Mouse (Mus musculus) Muller cell, postnatal 12 days (primary cell): ENCODE data around the gene Tfcp2.

Experiments used
- DNase-seq: peaks from one replicate; pipeline ENCODE4 v3.0.0-alpha.2; 2015; ENCODE audit errors: inconsistent ontology term

Gene Tfcp2

DNA sequence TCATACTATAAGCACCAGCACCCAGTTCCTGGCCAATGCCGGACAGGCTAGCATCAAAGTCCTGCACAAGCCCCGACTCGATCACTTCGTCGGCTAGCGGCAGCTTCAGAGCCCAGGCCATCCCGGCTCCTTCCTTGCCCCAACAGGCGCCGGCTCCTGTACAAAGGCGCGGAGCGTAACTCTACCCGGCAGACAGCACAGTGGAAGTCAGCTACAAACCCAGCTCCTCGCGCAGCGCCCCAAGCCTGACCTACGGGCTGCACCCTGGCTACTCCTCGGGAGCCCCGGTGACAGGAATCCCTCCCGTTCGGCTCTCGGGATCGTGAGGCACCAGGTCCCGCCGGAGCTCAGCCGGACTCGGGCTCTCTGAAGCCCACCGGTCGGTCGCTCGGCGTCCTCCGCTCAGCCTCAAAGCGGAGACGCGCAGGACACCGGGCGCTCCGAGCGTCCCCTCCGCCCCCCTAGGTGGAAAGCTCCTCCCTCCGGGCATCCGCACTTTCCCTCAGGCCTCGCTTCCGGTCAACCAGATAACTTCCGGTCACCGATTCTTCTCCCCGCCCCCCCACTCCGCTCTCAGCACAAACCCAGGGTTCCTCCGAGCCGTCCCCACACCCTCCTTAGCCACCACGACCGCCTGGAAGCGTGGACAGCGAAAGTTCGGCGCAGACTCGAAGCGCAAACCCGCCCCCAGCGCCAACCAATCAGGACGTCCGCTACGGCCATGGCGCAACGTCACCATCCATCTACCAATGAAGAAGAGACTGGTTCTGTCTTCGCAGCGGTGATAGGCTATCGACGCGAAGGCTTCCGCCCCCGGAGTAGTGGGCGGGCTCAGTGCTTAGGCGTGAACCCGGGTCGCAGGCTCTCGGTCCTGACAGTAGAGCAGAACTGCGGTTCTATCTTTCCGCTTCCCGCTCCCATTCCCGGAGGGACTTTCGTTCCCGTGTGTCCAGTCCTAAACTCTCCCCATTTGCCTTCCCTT, at the start of gene Tfcp2:
Tfcp2 (minus strand) TSS at position 683 of the 982 bp plus-strand sequence.
- DNase-seq, result peak; percentile 99

GRCm38 (mm10) chr15:100600696-100601272, 49.0 kb upstream of the Tfcp2 start:
- DNase-seq, result no peak

- peak; percentile 87 for DNase-seq
These were observed 48.4 kb upstream of the Tfcp2 start for GRCm38 (mm10) chr15:100600047-100600695.

DNA sequence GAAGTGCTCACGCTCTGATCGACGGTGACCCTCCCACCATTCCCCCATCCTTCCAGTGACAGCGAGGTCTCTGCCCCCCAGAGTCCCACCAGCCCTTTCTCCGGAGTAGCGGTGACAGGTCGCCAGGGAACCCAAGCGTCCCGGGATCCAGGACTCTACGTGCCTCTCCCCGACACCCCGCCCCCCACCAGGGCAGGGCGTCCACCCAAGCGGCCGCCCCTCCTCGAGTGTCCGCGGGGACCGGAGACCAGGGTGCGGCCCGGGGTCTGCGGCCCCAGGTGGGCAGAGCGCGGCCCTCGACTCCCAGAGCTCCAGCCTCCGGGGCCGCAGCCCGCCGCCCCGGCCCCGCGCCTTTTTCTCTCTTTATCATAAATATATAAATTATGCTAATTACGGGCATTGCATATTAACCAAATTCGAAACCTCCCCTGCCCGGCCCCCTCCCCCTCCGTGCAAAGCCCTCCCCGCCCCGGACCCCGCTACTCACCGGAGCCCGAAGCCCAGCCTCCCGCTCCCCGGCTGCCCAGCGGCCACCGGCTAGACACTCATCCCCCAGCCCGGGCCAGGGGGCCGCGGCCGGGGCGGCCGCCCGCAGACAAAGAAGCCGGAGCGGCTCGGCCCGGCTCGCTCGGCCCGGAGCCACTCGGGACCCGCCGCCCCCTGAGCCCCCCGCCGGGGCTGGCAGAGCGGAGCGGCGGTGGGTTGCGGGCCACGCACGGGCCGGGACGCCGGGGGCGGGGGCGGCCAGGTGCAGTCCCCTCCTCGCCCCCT, 47.7 kb upstream of the Tfcp2 start, which contains the start of gene Pou6f1:
Pou6f1 (minus strand) TSS at position 709 of the 771 bp plus-strand sequence.
- peak; percentile 51 for DNase-seq

GRCm38 (mm10) chr15:100598883-100599275, 47.1 kb upstream of the Tfcp2 start:
- peak; percentile 52 for DNase-seq

GRCm38 (mm10) chr15:100598287-100598882, 46.6 kb upstream of the Tfcp2 start:
- no peak for DNase-seq

DNA sequence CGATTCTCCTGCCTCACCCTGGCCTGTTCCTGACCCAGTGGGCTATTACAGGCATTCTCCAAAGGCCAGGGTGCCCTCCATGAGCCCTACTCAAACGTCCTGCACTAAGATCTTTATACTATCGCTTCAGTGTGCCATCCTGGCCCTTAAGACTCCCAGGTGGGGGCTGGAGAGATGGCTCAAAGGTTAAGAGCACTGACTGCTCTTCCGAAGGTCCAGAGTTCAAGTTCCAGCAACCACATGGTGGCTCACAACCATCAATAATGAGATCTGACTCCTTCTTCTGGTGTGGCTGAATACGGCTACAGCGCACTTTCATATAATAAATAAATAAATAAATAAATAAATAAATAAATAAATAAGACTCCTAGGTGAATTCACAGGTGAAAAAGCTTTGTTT, 41.0 kb upstream of the Tfcp2 start:
- no peak for DNase-seq

- no peak for DNase-seq
These were observed 38.6 kb upstream of the Tfcp2 start for GRCm38 (mm10) chr15:100590436-100590835.

GRCm38 (mm10) chr15:100588297-100588696, 36.5 kb upstream of the Tfcp2 start:
- DNase-seq, result no peak

DNA sequence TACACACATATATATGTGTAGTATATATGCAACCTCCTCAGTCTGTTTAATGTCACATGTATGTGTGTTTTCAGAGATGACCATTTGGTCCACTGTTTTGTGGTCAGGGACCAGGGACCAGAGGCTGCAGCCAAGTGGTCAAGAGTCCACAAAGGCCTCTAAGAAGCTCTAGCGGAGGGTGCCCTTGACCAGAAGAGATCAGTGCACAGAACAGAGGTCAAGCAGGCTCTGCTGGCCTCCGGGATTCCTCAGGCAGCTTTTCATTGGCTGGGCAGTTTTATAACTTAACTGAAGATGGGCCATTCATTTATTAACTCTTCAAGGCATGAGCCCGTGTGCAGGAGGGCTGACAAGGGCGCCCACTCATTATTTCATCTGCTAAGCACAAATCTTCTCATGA, 35.4 kb upstream of the Tfcp2 start:
- no peak for DNase-seq

DNA sequence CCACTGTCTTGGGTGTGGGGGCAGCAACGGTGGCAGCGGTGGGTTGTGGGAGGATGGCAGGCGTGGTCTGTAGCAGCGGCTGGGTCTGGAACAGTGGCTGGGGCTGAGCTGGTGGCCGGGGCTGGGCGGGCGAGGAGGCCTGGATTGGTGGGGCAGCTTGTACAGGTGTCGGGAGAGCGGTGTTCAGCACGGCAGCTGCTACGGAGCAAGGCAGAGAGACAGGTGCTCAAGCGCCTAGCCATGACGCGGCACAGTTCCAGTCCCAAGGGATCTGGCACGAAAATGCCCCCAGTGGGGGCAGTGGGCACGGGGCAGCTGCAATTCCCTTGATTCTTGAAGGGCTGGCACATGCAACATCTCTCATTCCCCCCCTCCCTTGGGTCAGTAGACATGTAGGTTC, 34.1 kb upstream of the Tfcp2 start:
- DNase-seq, result no peak

- no peak for DNase-seq
These were observed 28.3 kb upstream of the Tfcp2 start for GRCm38 (mm10) chr15:100580108-100580507.

DNA sequence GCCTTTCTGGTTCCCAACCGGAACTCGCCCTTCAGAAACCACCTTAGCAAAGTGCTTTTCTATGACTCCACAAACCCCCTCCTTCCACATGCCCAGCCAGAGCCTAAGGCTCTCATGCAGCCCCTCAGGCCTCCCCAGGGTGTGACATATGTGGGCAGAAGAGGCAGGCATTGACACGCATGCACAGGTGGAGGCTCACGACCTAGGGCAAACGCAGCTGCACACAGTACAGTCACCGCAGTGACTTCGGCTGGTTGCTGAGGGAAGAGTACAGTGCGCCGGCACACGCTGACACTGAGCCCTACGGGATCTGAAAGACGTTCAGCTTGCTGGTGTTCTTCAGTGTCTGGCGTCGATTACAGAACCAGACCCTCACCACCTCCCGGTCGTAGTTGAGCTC, 26.2 kb upstream of the Tfcp2 start:
- DNase-seq, result no peak

DNA sequence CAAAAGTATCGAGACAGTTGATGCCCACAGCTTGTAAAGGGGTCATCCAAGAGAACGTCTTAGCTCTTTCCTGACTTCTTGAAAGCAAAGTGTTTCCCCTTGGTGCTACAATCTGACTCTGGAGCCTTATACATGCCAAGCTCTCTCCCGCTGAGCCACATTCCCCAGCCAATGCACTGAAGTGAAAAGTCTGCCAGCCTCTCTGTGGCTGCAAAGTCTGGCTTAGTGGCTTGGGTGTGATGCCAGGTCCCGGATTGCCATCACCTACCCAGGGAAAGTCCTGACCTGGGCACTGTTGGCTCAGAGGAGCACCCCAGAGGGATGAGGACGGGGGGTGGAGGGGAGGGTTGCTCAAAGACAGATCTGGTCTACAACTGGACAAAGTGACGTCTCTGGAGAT, 25.0 kb upstream of the Tfcp2 start:
- no peak for DNase-seq

- no peak for DNase-seq
These were observed 24.6 kb upstream of the Tfcp2 start for GRCm38 (mm10) chr15:100576392-100576791.

GRCm38 (mm10) chr15:100575366-100575765, 23.6 kb upstream of the Tfcp2 start:
- DNase-seq, result no peak

DNA sequence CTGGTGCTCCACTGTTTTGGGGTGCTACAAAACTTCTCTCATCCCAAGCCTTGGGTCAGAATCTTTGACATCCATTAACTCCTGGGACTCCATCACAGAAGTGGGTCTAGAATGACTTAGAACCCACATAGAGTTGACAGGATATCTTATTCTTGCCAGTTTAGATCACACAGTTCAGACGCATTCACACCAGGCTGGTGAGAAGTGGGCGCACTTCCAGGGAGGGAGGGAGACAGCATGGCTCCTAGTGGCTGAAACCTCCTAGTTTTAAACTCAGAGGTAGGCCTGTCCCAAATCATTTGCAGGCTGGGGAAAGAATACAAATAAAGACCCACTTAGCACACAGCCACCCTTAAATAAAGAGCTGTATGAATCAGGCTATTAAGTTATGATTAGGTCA, 22.6 kb upstream of the Tfcp2 start:
- DNase-seq, result peak; percentile 22

DNA sequence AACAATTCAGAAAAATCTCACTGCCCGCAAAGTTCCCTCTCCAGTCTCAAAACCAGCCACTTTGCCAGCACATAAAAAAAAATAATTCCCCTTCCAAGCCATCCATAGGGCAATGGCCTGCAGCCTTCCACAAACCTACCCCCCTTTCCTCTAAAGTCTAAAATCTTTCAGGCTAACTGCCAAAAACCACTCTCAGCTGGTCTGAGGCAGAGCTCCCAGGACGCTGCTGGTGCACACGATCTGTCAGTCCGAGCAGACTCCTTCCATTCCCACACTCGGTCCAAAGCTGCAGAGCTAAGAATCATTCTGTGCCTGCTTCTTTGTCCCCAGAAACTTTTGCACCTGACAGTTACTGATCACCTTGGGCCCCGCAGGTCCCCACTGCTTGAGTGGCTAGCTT, 22.1 kb upstream of the Tfcp2 start:
- no peak for DNase-seq

DNA sequence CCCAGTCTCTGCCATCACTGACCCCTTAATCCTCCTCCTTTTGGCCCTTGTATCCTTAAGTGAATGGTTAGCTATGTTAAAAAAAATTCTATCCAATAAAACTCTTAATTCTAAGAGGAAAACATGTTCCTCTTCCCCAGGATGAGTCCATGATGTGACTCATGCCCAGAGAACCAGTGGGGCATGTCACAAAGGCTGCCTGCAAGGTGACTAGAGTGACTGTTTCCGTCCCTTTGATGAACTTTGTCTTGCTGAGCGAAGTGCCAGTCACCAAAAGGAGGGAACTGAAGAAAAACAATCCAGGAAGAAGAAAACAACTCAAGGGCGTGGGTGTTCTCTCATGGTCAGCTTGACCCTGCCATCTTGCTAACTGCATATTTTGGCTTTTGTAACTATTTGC, 17.4 kb upstream of the Tfcp2 start:
- no peak for DNase-seq

GRCm38 (mm10) chr15:100566531-100566930, 14.7 kb upstream of the Tfcp2 start:
- DNase-seq, result no peak

DNA sequence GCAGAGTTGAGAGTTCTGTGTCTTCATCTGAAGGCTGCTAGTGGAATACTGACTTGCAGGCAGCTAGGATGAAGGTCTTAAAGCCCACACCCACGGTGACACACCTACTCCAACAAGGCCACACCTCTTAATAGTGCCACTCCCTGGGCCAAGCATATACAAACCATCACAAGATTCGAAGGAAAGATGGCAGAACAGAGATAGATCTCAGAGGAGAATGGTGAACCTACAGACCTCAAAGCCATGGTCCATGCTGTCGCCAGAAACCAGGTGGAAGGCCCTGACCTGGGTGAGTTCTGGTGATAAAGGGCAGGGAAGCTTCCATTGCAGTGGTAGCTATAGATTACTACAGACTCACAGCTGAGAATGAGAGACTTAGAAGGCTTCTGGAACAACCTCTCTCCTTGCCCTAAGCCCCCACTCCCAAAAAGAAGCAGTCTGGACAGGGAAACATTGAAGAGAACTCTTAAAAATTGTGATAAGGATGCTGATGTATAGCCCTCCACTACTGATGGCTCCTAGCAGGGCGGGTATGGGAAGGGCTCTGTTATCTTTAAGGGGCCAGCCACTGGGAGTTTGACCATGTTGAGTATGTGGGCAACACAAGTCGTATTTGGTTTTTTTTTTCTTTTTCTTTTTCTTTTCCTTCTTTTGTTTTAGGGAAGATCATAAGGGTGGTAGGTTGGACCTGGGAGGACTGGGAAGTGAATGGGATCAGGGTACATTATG, 6.1 kb upstream of the Tfcp2 start:
- no peak for DNase-seq
